Mouse (Mus musculus) liver, adult 2 months (tissue): ENCODE results near the gene Arhgef3.

ENCODE experiments used
- CTCF ChIP-seq: fragments of 200-500 bp; IDR thresholded peaks from 2 replicates; pipeline ENCODE4 v1.5.1; 2011; ENCODE audit warnings: low read depth, low read length, control low read depth
- POLR2A ChIP-seq: fragments of 200-500 bp; IDR thresholded peaks from 2 replicates; pipeline ENCODE4 v1.6.1; 2011; ENCODE audit warnings: low read length, control low read depth; ENCODE audit not compliant: insufficient read depth; ENCODE audit errors: extremely low read depth

- TF ChIP-seq POLR2A: no peak
- TF ChIP-seq CTCF: no peak
These were observed 97.2 kb downstream of the Arhgef3 start for GRCm38 (mm10) chr14:27211743-27212445.
